Mouse (Mus musculus) embryonic fibroblast, embryonic 13.5 days (primary cell): ENCODE measurements around the gene Lef1.

Source experiments
- CTCF ChIP-seq: IDR thresholded peaks from 2 replicates; pipeline ENCODE4 v1.5.1; 2011; ENCODE audit warnings: mild to moderate bottlenecking, control low read depth, low read length, moderate library complexity, borderline replicate concordance; ENCODE audit not compliant: insufficient read depth
- POLR2A ChIP-seq: IDR thresholded peaks from 2 replicates; pipeline ENCODE4 v1.6.1; 2011; ENCODE audit warnings: low read depth, mild to moderate bottlenecking, control low read depth, low read length, moderate library complexity

GRCm38 (mm10) chr3:131155657-131156056 lies 45.4 kb downstream of the Lef1 start:
- TF ChIP-seq CTCF (no peak), POLR2A (no peak)
